8 mouse cellular contexts compared by ENCODE assay signal in the genomic region with DNA sequence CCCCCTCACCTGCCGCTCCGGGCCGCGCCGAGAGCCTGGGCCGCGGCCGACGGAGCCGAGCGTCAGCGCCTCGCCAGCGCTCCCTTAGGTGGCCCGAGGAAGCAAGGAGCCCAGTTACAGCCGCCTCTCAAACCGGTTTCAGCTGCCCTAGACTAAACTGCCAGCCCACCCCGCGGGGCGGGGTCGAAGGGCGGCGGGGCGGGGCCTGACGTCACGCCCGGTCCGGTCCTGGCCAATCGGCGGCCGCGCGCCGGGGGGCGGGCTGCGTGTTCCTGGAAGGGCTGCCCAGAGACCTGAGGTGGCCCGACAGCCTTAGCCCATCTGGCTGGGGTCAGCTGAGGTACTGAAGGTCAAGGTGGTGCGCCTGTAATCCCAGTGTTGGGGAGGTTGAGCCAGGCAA. TPM values are rescaled to one million over a fixed set of nuclear protein-coding genes. Genes with fewer than 3 reads are reported as not detected.
DNase-seq lines count a peak whose midpoint lies in the region; ATAC-seq and TF ChIP-seq lines count a peak whose summit lies in the region.

No protein-coding gene starts in this region.

- H3K27me3 ChIP-seq in G1E (ENCODE audit: insufficient read depth, low read length) = no peaks in the 10 kb centered on the region
- H3K27me3 ChIP-seq in forebrain, postnatal 0 days (ENCODE audit: insufficient read depth, low read length) = no peaks in the 10 kb centered on the region
- no peaks in the 10 kb centered on the region for H3K27me3 ChIP-seq in lung, embryonic 16.5 days (ENCODE audit: control insufficient read depth, insufficient read depth, low read depth, low read length)

- H3K36me3 ChIP-seq in G1E (replicated peaks) = peaks cover 5% of the 10 kb centered on the region
- H3K36me3 ChIP-seq in forebrain, postnatal 0 days (ENCODE audit: insufficient read depth) = no peaks in the 10 kb centered on the region
- no peaks in the 10 kb centered on the region for H3K36me3 ChIP-seq in lung, embryonic 16.5 days (ENCODE audit: control insufficient read depth, insufficient read depth, low read length)

- ATAC-seq in G1E (ENCODE audit: extremely low read depth, insufficient number of reproducible peaks, low FRiP score, poor library complexity, severe bottlenecking) = peak; percentile 87
- peak; percentile 98 for ATAC-seq in forebrain, postnatal 0 days
- peak; percentile 91 to 92 for ATAC-seq in hematopoietic stem cell, adult 5-6 weeks (replicated peaks in 1 of 2; ENCODE audit: insufficient read depth in 1 of 2, low FRiP score in 2 of 2, low TSS enrichment in 1 of 2, low read depth in 1 of 2, poor library complexity in 2 of 2, severe bottlenecking in 2 of 2)
- ATAC-seq in lung, embryonic 16.5 days (ENCODE audit: low read depth) = peak; percentile 98

- peak overlapping the region; percentile 99 for H3K9ac ChIP-seq in forebrain, postnatal 0 days
- H3K9ac ChIP-seq in lung, embryonic 16.5 days (ENCODE audit: low read length) = peak overlapping the region; percentile 84

- peak overlapping the region; percentile 82 for H3K4me3 ChIP-seq in G1E (ENCODE audit: low read depth, low read length)
- peak overlapping the region; percentile 87 for H3K4me3 ChIP-seq in forebrain, postnatal 0 days (ENCODE audit: low read depth, low read length)
- H3K4me3 ChIP-seq in lung, embryonic 16.5 days (ENCODE audit: low read length) = peak overlapping the region; percentile 88

- H3K27ac ChIP-seq in forebrain, postnatal 0 days (ENCODE audit: low read depth, low read length) = peak overlapping the region; percentile 98
- peak overlapping the region; percentile 97 for H3K27ac ChIP-seq in lung, embryonic 16.5 days (ENCODE audit: low read length)

- H3K4me1 ChIP-seq in G1E (ENCODE audit: insufficient read depth, low read depth, low read length) = peaks cover 45% of the 10 kb centered on the region
- H3K4me1 ChIP-seq in forebrain, postnatal 0 days (ENCODE audit: insufficient read depth) = peaks cover 23% of the 10 kb centered on the region; the same call in 1 of the 2 replicates
- H3K4me1 ChIP-seq in lung, embryonic 16.5 days (replicated peaks; ENCODE audit: control insufficient read depth, insufficient read depth, low read length) = peaks cover 24% of the 10 kb centered on the region

- peak overlapping the region; percentile 56 for H3K4me2 ChIP-seq in forebrain, postnatal 0 days (ENCODE audit: low read depth)
- peak overlapping the region; percentile 75 for H3K4me2 ChIP-seq in lung, embryonic 16.5 days (ENCODE audit: low read depth, low read length)

- no peaks in the 10 kb centered on the region for H3K9me3 ChIP-seq in G1E (replicated peaks)
- no peaks in the 10 kb centered on the region for H3K9me3 ChIP-seq in forebrain, postnatal 0 days (ENCODE audit: low read length)
- no peaks in the 10 kb centered on the region for H3K9me3 ChIP-seq in lung, embryonic 16.5 days (ENCODE audit: control insufficient read depth, low read length)

- WGBS in forebrain, postnatal 0 days = 2% methylated on average over 27 of the region's 38 CpGs
- under 1% methylated on average over 30 of the region's 38 CpGs for WGBS in lung, embryonic 16.5 days

- peak; percentile 92 for DNase-seq in G1E (ENCODE audit: low spot score)
- peak; percentile 94 to 99 for DNase-seq in cerebellum, adult 18-20 months
- peak; percentile 95 for DNase-seq in forebrain, postnatal 0 days
- DNase-seq in layer of hippocampus, adult 9-10 months (ENCODE audit: low spot score) = peak; percentile 89
- DNase-seq in ovary, postnatal 10 days (ENCODE audit: low spot score) = peak; percentile 96
- peak; percentile 95 to 98 for DNase-seq in thymus, postnatal 10 days (ENCODE audit: low spot score in 2 of 2)

- TF ChIP-seq CTCF in G1E (IDR thresholded peaks at IDR 0.05; ENCODE audit: low read depth, low read length) = no peak
- peak; percentile 58 for TF ChIP-seq CTCF in forebrain, postnatal 0 days (IDR thresholded peaks at IDR 0.05; ENCODE audit: low read depth)

RNA-seq across cellular contexts. Expression of a gene that starts 9.5 kb away (rescaled TPM):
- 111 and 154 TPM in 2 replicates for total RNA-seq in G1E (2014; fragmentation: Nextera tagmentation)
- total RNA-seq in G1E (2017) = 37.4 and 47.9 TPM in 2 replicates
- polyA plus RNA-seq in G1E (2012) = 14.6 and 21.7 TPM in 2 replicates
- total RNA-seq in forebrain, postnatal 0 days (2014; rRNA removed) = 79.6 and 97.7 TPM in 2 replicates
- 71.5 and 80.1 TPM in 2 replicates for polyA plus RNA-seq in forebrain, postnatal 0 days (2015; fragmentation: Nextera tagmentation; extraction: Ambion mirVana)
- total RNA-seq in hematopoietic stem cell, adult 5-6 weeks (2017) = 37.1 and 47.0 TPM in 2 replicates
- polyA plus RNA-seq in lung, embryonic 16.5 days (2015; fragmentation: Nextera tagmentation; extraction: Ambion mirVana) = 28.7 and 31.3 TPM in 2 replicates

Comparison
In these comparisons a context has a peak if more than half of its experiments do, and no peak if none do; other contexts are left out.
1. Peak in every context shown above with its lines: DNase-seq, ATAC-seq, H3K4me3 ChIP-seq and H3K27ac ChIP-seq.